Mouse (Mus musculus) cortical plate, adult 2 months (tissue): ENCODE data around the gene Dglucy.

Experiments
- CTCF ChIP-seq: fragments of 200-500 bp; IDR thresholded peaks from 2 replicates; pipeline ENCODE4 v1.5.1; 2011; ENCODE audit warnings: mild to moderate bottlenecking, control low read depth, low read length; ENCODE audit not compliant: insufficient read depth; ENCODE audit errors: extremely low read depth
- POLR2A ChIP-seq: fragments of 200-500 bp; IDR thresholded peaks from 2 replicates; pipeline ENCODE4 v1.6.1; 2011; ENCODE audit warnings: mild to moderate bottlenecking, low read length, control low read depth; ENCODE audit not compliant: insufficient read depth; ENCODE audit errors: extremely low read depth

- TF ChIP-seq CTCF: no peak
- no peak for TF ChIP-seq POLR2A
These were observed 15.8 kb downstream of the Dglucy start for GRCm38 (mm10) chr12:100794450-100795230.
